Mouse (Mus musculus): ENCODE results near the gene Gm49355. TPM values are rescaled to one million over a fixed set of nuclear protein-coding genes. Genes with fewer than 3 reads are reported as not detected.

The Gm49355 gene
- total and polyA plus RNA-seq, 3 experiments: 0.08 to 0.26 (median 0.23) TPM

DNA sequence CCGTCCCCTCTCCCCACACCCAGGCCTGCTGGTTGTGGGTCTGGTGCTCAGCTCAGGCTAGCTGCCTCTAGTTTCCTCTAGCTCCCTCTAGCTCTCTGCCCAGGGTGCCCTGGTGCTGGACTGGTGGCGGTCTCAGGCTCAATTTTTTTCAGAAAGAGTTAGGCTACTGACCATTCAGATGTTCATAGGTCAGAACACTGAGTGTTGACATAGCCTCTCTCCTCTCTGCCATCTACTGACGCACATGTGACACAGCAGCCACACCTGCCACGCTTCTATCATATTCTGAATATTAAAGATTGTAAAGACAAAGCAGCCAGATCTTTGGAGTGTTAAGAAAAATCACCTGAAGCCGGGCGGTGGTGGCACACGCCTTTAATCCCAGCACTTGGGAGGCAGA lies 49.8 kb downstream of the Gm49355 start:
- Histone ChIP-seq H3K4me2 (ENCODE audit: insufficient read depth, low read depth, poor library complexity, severe bottlenecking) (no peak overlapping the region; the same call in 1 of the 2 replicates), H3K27me3 (replicated peaks) (no peaks in the 10 kb centered on the region), H3K4me1 (ENCODE audit: control insufficient read depth in 1 of 2, insufficient read depth in 2 of 2) (peaks cover 0 to 5% of the 10 kb centered on the region in 2 experiments; a peak in 1 of 4 replicates), H3K4me3 (replicated peaks in 1 of 3; ENCODE audit: low read depth in 2 of 3, low read length in 2 of 3, poor library complexity in 1 of 3) (no peak overlapping the region), H3K36me3 (replicated peaks in 1 of 2; ENCODE audit: control insufficient read depth in 1 of 2, insufficient read depth in 1 of 2, low read length in 1 of 2) (no peaks in the 10 kb centered on the region), H3K27ac (ENCODE audit: insufficient read depth, low read depth) (no peak overlapping the region), H3K79me2 (replicated peaks; ENCODE audit: control insufficient read depth, extremely low read depth, insufficient read depth, poor library complexity, severe bottlenecking) (no peaks in the 10 kb centered on the region), H3K9me3 (replicated peaks; ENCODE audit: low read length) (no peaks in the 10 kb centered on the region), H3K9ac (ENCODE audit: insufficient read depth, low read depth) (no peak overlapping the region)
- TF ChIP-seq RAD21 (IDR thresholded peaks at IDR 0.05; ENCODE audit: low read depth, low read length): peak; percentile 19
- TF ChIP-seq ETS1 (conservative IDR thresholded peaks at IDR 0.05; ENCODE audit: low read depth, low read length): no peak
- no peak for TF ChIP-seq JUN (IDR thresholded peaks at IDR 0.05; ENCODE audit: insufficient read depth, low read depth, low read length)
- TF ChIP-seq SMC3 (IDR thresholded peaks at IDR 0.05; ENCODE audit: low read depth, low read length): peak; percentile 60
- no peak for TF ChIP-seq NELFE (IDR thresholded peaks at IDR 0.05; ENCODE audit: low read depth, low read length)
- no peak for TF ChIP-seq ELF1 (IDR thresholded peaks at IDR 0.05; ENCODE audit: low read depth, low read length)
- TF ChIP-seq KAT2A (IDR thresholded peaks at IDR 0.05; ENCODE audit: insufficient replicate concordance, low read length): no peak
- TF ChIP-seq CHD2 (IDR thresholded peaks at IDR 0.05; ENCODE audit: low read length): no peak
- no peak for TF ChIP-seq TBP (conservative IDR thresholded peaks at IDR 0.05; ENCODE audit: low read depth, low read length)
- TF ChIP-seq RCOR1 (conservative IDR thresholded peaks at IDR 0.05; ENCODE audit: low read depth, low read length): no peak
- TF ChIP-seq HCFC1 (IDR thresholded peaks at IDR 0.05; ENCODE audit: low read depth, low read length): no peak
- TF ChIP-seq MAZ (IDR thresholded peaks at IDR 0.05; ENCODE audit: low read depth, low read length): no peak
- TF ChIP-seq CHD1 (IDR thresholded peaks at IDR 0.05; ENCODE audit: low read depth, low read length): no peak
- TF ChIP-seq ZNF384 (IDR thresholded peaks at IDR 0.05; ENCODE audit: low read depth, low read length): no peak
- TF ChIP-seq CTCF (conservative IDR thresholded peaks at IDR 0.05 in 1 of 2, IDR thresholded peaks at IDR 0.05 in 1 of 2; ENCODE audit: low read depth in 2 of 2, low read length in 2 of 2): peak in 1 of 2 experiments; percentile 52; a peak in 2 of 4 replicates
- no peak for TF ChIP-seq ZC3H11A (IDR thresholded peaks at IDR 0.05; ENCODE audit: low read depth, low read length)
- TF ChIP-seq PAX5 (IDR thresholded peaks at IDR 0.05; ENCODE audit: low read length): no peak
- no peak for TF ChIP-seq UBTF (IDR thresholded peaks at IDR 0.05; ENCODE audit: low read depth, low read length)
- no peak for DNase-seq (ENCODE audit: extremely low read depth)
- dilution Hi-C loops (cut with MboI; ENCODE audit: extremely low pct_ligation_motif_present, extremely low pct_unique_long_range_greater_than_20kb, low sequenced_read_pairs) (no loop called here), in situ Hi-C loops (cut with MboI; ENCODE audit: low pct_ligation_motif_present, low pct_unique_long_range_greater_than_20kb, low sequenced_read_pairs) (no loop called here)

- Histone ChIP-seq H3K9me3 (replicated peaks; ENCODE audit: low read length) (no peaks in the 10 kb centered on the region), H3K79me2 (replicated peaks; ENCODE audit: control insufficient read depth, extremely low read depth, insufficient read depth, poor library complexity, severe bottlenecking) (no peaks in the 10 kb centered on the region), H3K4me2 (ENCODE audit: insufficient read depth, low read depth, poor library complexity, severe bottlenecking) (no peak overlapping the region), H3K27me3 (replicated peaks) (no peaks in the 10 kb centered on the region), H3K9ac (ENCODE audit: insufficient read depth, low read depth) (no peak overlapping the region), H3K27ac (ENCODE audit: insufficient read depth, low read depth) (no peak overlapping the region), H3K36me3 (replicated peaks in 1 of 2; ENCODE audit: control insufficient read depth in 1 of 2, insufficient read depth in 1 of 2, low read length in 1 of 2) (no peaks in the 10 kb centered on the region), H3K4me3 (replicated peaks in 1 of 3; ENCODE audit: low read depth in 2 of 3, low read length in 2 of 3, poor library complexity in 1 of 3) (no peak overlapping the region), H3K4me1 (ENCODE audit: control insufficient read depth in 1 of 2, insufficient read depth in 2 of 2) (peaks cover 0 to 5% of the 10 kb centered on the region in 2 experiments; a peak in 1 of 4 replicates)
- dilution Hi-C loops (cut with MboI; ENCODE audit: extremely low pct_ligation_motif_present, extremely low pct_unique_long_range_greater_than_20kb, low sequenced_read_pairs) (no loop called here), in situ Hi-C loops (cut with MboI; ENCODE audit: low pct_ligation_motif_present, low pct_unique_long_range_greater_than_20kb, low sequenced_read_pairs) (no loop called here)
- no peak for DNase-seq (ENCODE audit: extremely low read depth)
- TF ChIP-seq ELF1 (IDR thresholded peaks at IDR 0.05; ENCODE audit: low read depth, low read length): no peak
- TF ChIP-seq USF1 (IDR thresholded peaks at IDR 0.05; ENCODE audit: low read depth, low read length): peak; percentile 29; the same call in 1 of the 2 replicates
Measured at GRCm38 (mm10) chr14:12334925-12335324, 51.1 kb downstream of the Gm49355 start.
